Mouse (Mus musculus) large intestine, adult 2 months (tissue): ENCODE measurements at regions not wholly inside any gene's neighbourhood (a gene's known extent, or its start where the extent isn't known, plus 50 kb on each side); places are given as distances from the start of the nearest gene placed in this dataset.

Source experiments
- DNase-seq: peaks from one replicate; pipeline ENCODE4 v3.0.0-alpha.2; 2012; ENCODE audit warnings: low read depth, low spot score
- WGBS: fragments of 180-500 bp; shearing (Covaris S2); methylation state at CpG from one replicate; pipeline ENCODE4 v1.1.7; 2018; 5-methylcytosine and 5-hydroxymethylcytosine counted together

- DNase-seq: no peak
- whole genome bisulfite sequencing: 85% methylated on average over 12 of the region's 12 CpGs
Measured at GRCm38 (mm10) chrX:99602268-99602885, 131.3 kb upstream of the Pja1 start.

GRCm38 (mm10) chrX:99595493-99595892 is 124.4 kb upstream of the Pja1 start:
- WGBS: 79% methylated on average over 6 of the region's 6 CpGs
- no peak for DNase-seq

- no peak for DNase-seq
- WGBS: 46% methylated on average over 22 of the region's 28 CpGs
Measured at GRCm38 (mm10) chrX:99593872-99594487, 122.9 kb upstream of the Pja1 start.

GRCm38 (mm10) chrX:99592980-99593379 is 121.9 kb upstream of the Pja1 start:
- WGBS: 80% methylated on average over 11 of the region's 11 CpGs
- DNase-seq: no peak

- no peak for DNase-seq
- 62% methylated on average over 2 of the region's 2 CpGs for WGBS
Measured at GRCm38 (mm10) chrX:99587284-99587683, 116.2 kb upstream of the Pja1 start.

GRCm38 (mm10) chrX:99586282-99586681 is 115.2 kb upstream of the Pja1 start:
- WGBS: 84% methylated on average over 11 of the region's 11 CpGs
- DNase-seq: no peak

GRCm38 (mm10) chrX:99585703-99586102 is 114.6 kb upstream of the Pja1 start:
- 35% methylated on average over 3 of the region's 3 CpGs for WGBS

GRCm38 (mm10) chrX:99582611-99583010 is 111.5 kb upstream of the Pja1 start:
- DNase-seq: no peak
- 90% methylated on average over 9 of the region's 9 CpGs for WGBS

More at GRCm38 (mm10) chrX:99585703-99586102, 114.6 kb upstream of the Pja1 start:
- no peak for DNase-seq

- no peak for DNase-seq
- WGBS: 53% methylated on average over 10 of the region's 10 CpGs
Measured at GRCm38 (mm10) chrX:99581632-99582466, 110.8 kb upstream of the Pja1 start.

- WGBS: 78% methylated on average over 4 of the region's 4 CpGs
- no peak for DNase-seq
Measured at GRCm38 (mm10) chrX:99579206-99579605, 108.1 kb upstream of the Pja1 start.

- WGBS: 63% methylated on average over 2 of the region's 2 CpGs
- DNase-seq: no peak
Measured at GRCm38 (mm10) chrX:99578796-99579195, 107.7 kb upstream of the Pja1 start.

GRCm38 (mm10) chrX:99575105-99575504 is 104.0 kb upstream of the Pja1 start:
- 47% methylated on average over 5 of the region's 5 CpGs for WGBS
- DNase-seq: no peak

- WGBS: 22% methylated on average over 18 of the region's 18 CpGs
- no peak for DNase-seq
Measured at GRCm38 (mm10) chrX:99574441-99575103, 103.5 kb upstream of the Pja1 start.

GRCm38 (mm10) chrX:99570161-99570560 is 99.1 kb upstream of the Pja1 start:
- no peak for DNase-seq
- 50% methylated on average over 5 of the region's 5 CpGs for WGBS

GRCm38 (mm10) chrX:99568244-99568643 is 97.2 kb upstream of the Pja1 start:
- 29% methylated on average over 10 of the region's 10 CpGs for WGBS
- DNase-seq: no peak

- WGBS: 33% methylated on average over 28 of the region's 28 CpGs
- DNase-seq: no peak
Measured at GRCm38 (mm10) chrX:99567367-99568164, 96.5 kb upstream of the Pja1 start.

- 68% methylated on average over 8 of the region's 8 CpGs for WGBS
Measured at GRCm38 (mm10) chrX:99561995-99562394, 90.9 kb upstream of the Pja1 start.

GRCm38 (mm10) chrX:99560699-99561098 is 89.6 kb upstream of the Pja1 start:
- no peak for DNase-seq
- 83% methylated on average over 2 of the region's 2 CpGs for WGBS

More at GRCm38 (mm10) chrX:99561995-99562394, 90.9 kb upstream of the Pja1 start:
- no peak for DNase-seq

GRCm38 (mm10) chrX:99556876-99557354 is 85.8 kb upstream of the Pja1 start:
- WGBS: 73% methylated on average over 8 of the region's 8 CpGs
- no peak for DNase-seq
